Mouse (Mus musculus) MEL (cell line): ENCODE data around the gene Nod1. TPM values are rescaled to one million over a fixed set of nuclear protein-coding genes. Genes with fewer than 3 reads are reported as not detected.

ENCODE experiments used
- DNase-seq: peaks from one replicate; pipeline ENCODE4 v3.0.0; 2011; ENCODE audit warnings: low read depth, low spot score
- H3K27ac ChIP-seq: 2 replicates; pipeline ENCODE4 v1.5.1; 2012; ENCODE audit warnings: low read depth, mild to moderate bottlenecking, control low read depth, low read length, moderate library complexity; ENCODE audit not compliant: control insufficient read depth
- H3K27me3 ChIP-seq, 2 experiments: fragments of 150-350 bp in 1 of 2; sonication (generic) in 1 of 2; 2 replicates each; pipeline ENCODE4 v1.6.1; 2012; ENCODE audit warnings: low read length in 2 of 2, mild to moderate bottlenecking in 2 of 2, improper control_type of control experiment in 1 of 2, moderate library complexity in 1 of 2; ENCODE audit not compliant: insufficient read depth in 2 of 2, control insufficient read depth in 1 of 2
- H3K36me3 ChIP-seq, 2 experiments: 2 replicates each; pipeline ENCODE4 v1.6.1; 2012 to 2014; ENCODE audit warnings: low read length in 2 of 2, improper control_type of control experiment in 1 of 2, inconsistent platforms in 1 of 2, mild to moderate bottlenecking in 1 of 2; ENCODE audit not compliant: insufficient read depth in 2 of 2, control insufficient read depth in 1 of 2
- H3K4me1 ChIP-seq, 2 experiments: fragments of 150-350 bp in 1 of 2; sonication (generic) in 1 of 2; 2 replicates each; pipeline ENCODE4 v1.6.1; 2012; ENCODE audit warnings: low read length in 2 of 2, improper control_type of control experiment in 1 of 2, mild to moderate bottlenecking in 1 of 2; ENCODE audit not compliant: insufficient read depth in 2 of 2, control insufficient read depth in 1 of 2
- H3K4me3 ChIP-seq, 2 experiments: fragments of 150-350 bp in 1 of 2; sonication (generic) in 1 of 2; 2 replicates each; pipeline ENCODE4 v1.5.1; 2012; ENCODE audit warnings: low read depth in 2 of 2, low read length in 2 of 2, mild to moderate bottlenecking in 2 of 2, moderate library complexity in 2 of 2, control low read depth in 1 of 2, improper control_type of control experiment in 1 of 2; ENCODE audit not compliant: control insufficient read depth in 1 of 2, insufficient read depth in 1 of 2
- H3K79me2 ChIP-seq: 2 replicates; pipeline ENCODE4 v1.6.1; 2012; ENCODE audit warnings: mild to moderate bottlenecking, low read length, moderate library complexity; ENCODE audit not compliant: control insufficient read depth, poor library complexity, insufficient read depth
- H3K9ac ChIP-seq: 2 replicates; pipeline ENCODE4 v1.6.1; 2012; ENCODE audit warnings: low read depth, mild to moderate bottlenecking, control low read depth, low read length, moderate library complexity; ENCODE audit not compliant: control insufficient read depth, poor library complexity, severe bottlenecking
- H3K9me3 ChIP-seq: fragments of 150-350 bp; sonication (generic); replicated peaks from 2 replicates; pipeline ENCODE4 v1.6.1; 2012; ENCODE audit warnings: mild to moderate bottlenecking, low read length, improper control_type of control experiment, moderate library complexity; ENCODE audit not compliant: insufficient read depth
- BHLHE40 ChIP-seq: IDR thresholded peaks from 2 replicates; pipeline ENCODE4 v1.6.1; 2012; ENCODE audit warnings: low read depth, mild to moderate bottlenecking, inconsistent platforms, low read length, improper control_type of control experiment, borderline replicate concordance
- CHD2 ChIP-seq: IDR thresholded peaks from 2 replicates; pipeline ENCODE4 v1.6.1; 2011; ENCODE audit warnings: low read length, improper control_type of control experiment
- EP300 ChIP-seq, 2 experiments: IDR thresholded peaks; 2 replicates each; pipeline ENCODE4 v1.6.1; 2011; ENCODE audit warnings: improper control_type of control experiment in 2 of 2, low read length in 2 of 2, low read depth in 1 of 2, mild to moderate bottlenecking in 1 of 2
- GABPA ChIP-seq: IDR thresholded peaks from 2 replicates; pipeline ENCODE4 v1.6.1; 2012; ENCODE audit warnings: low read depth, mild to moderate bottlenecking, inconsistent platforms, low read length, improper control_type of control experiment, moderate library complexity
- GATA1 ChIP-seq: IDR thresholded peaks from 2 replicates; pipeline ENCODE4 v1.6.1; 2011; ENCODE audit warnings: low read depth, low read length, improper control_type of control experiment
- HCFC1 ChIP-seq: IDR thresholded peaks from 2 replicates; pipeline ENCODE4 v1.6.1; 2012; ENCODE audit warnings: low read depth, mild to moderate bottlenecking, inconsistent platforms, low read length, improper control_type of control experiment, moderate library complexity
- JUND ChIP-seq: IDR thresholded peaks from 2 replicates; pipeline ENCODE4 v1.6.1; 2011; ENCODE audit warnings: low read depth, mild to moderate bottlenecking, improper control_type of control experiment, low read length
- KAT2A ChIP-seq: conservative IDR thresholded peaks from 2 replicates; pipeline ENCODE4 v1.6.1; 2012; ENCODE audit warnings: low read depth, low read length, improper control_type of control experiment, inconsistent platforms
- MAZ ChIP-seq: IDR thresholded peaks from 2 replicates; pipeline ENCODE4 v1.6.1; 2012; ENCODE audit warnings: low read depth, mild to moderate bottlenecking, inconsistent platforms, low read length, improper control_type of control experiment
- MXI1 ChIP-seq: IDR thresholded peaks from 2 replicates; pipeline ENCODE4 v1.6.1; 2011; ENCODE audit warnings: mild to moderate bottlenecking, low read depth, low read length, improper control_type of control experiment
- MYB ChIP-seq: IDR thresholded peaks from 2 replicates; pipeline ENCODE4 v1.6.1; 2011; ENCODE audit warnings: mild to moderate bottlenecking, low read depth, low read length, improper control_type of control experiment
- MYC ChIP-seq: IDR thresholded peaks from 2 replicates; pipeline ENCODE4 v1.6.1; 2011; ENCODE audit warnings: low read depth, mild to moderate bottlenecking, low read length, improper control_type of control experiment, moderate library complexity
- NRF1 ChIP-seq: IDR thresholded peaks from 2 replicates; pipeline ENCODE4 v1.6.1; 2014; ENCODE audit warnings: low read depth, mild to moderate bottlenecking, inconsistent platforms, low read length, improper control_type of control experiment, moderate library complexity; ENCODE audit not compliant: poor library complexity, insufficient read depth, severe bottlenecking
- POLR2AphosphoS5 ChIP-seq: IDR thresholded peaks from 2 replicates; pipeline ENCODE4 v1.6.1; 2012; ENCODE audit warnings: low read depth, borderline replicate concordance, mild to moderate bottlenecking, inconsistent platforms, low read length, moderate library complexity, mixed read lengths
- RAD21 ChIP-seq: IDR thresholded peaks from 2 replicates; pipeline ENCODE4 v1.6.1; 2011; ENCODE audit warnings: mild to moderate bottlenecking, low read depth, low read length, improper control_type of control experiment
- RCOR1 ChIP-seq: IDR thresholded peaks from 2 replicates; pipeline ENCODE4 v1.6.1; 2012; ENCODE audit warnings: low read depth, mild to moderate bottlenecking, inconsistent platforms, low read length, improper control_type of control experiment
- SMC3 ChIP-seq: IDR thresholded peaks from 2 replicates; pipeline ENCODE4 v1.6.1; 2011; ENCODE audit warnings: low read depth, low read length, improper control_type of control experiment
- TAL1 ChIP-seq: IDR thresholded peaks from 2 replicates; pipeline ENCODE4 v1.6.1; 2012; ENCODE audit warnings: mild to moderate bottlenecking, inconsistent platforms, low read length, moderate library complexity, mixed read lengths
- TBP ChIP-seq: IDR thresholded peaks from 2 replicates; pipeline ENCODE4 v1.8.0; 2011; ENCODE audit warnings: low read depth, low read length, improper control_type of control experiment
- UBTF ChIP-seq: IDR thresholded peaks from 2 replicates; pipeline ENCODE4 v1.6.1; 2012; ENCODE audit warnings: low read depth, mild to moderate bottlenecking, inconsistent platforms, low read length, improper control_type of control experiment, moderate library complexity, borderline replicate concordance; ENCODE audit not compliant: insufficient read depth
- USF1 ChIP-seq: IDR thresholded peaks from 2 replicates; pipeline ENCODE4 v1.6.1; 2014; ENCODE audit warnings: low read depth, mild to moderate bottlenecking, inconsistent platforms, low read length, improper control_type of control experiment, moderate library complexity
- USF2 ChIP-seq, 2 experiments: IDR thresholded peaks; 2 replicates each; pipeline ENCODE4 v1.6.1; 2011 to 2012; ENCODE audit warnings: improper control_type of control experiment in 2 of 2, low read length in 2 of 2, borderline replicate concordance in 1 of 2, inconsistent platforms in 1 of 2, low read depth in 1 of 2, mild to moderate bottlenecking in 1 of 2; ENCODE audit not compliant: insufficient read depth in 1 of 2
- ZC3H11A ChIP-seq: IDR thresholded peaks from 2 replicates; pipeline ENCODE4 v1.6.1; 2012; ENCODE audit warnings: low read depth, mild to moderate bottlenecking, inconsistent platforms, low read length, improper control_type of control experiment
- ZKSCAN1 ChIP-seq: IDR thresholded peaks from 2 replicates; pipeline ENCODE4 v1.6.1; 2012; ENCODE audit warnings: low read depth, mild to moderate bottlenecking, inconsistent platforms, low read length, improper control_type of control experiment, moderate library complexity
- ZMIZ1 ChIP-seq: IDR thresholded peaks from 2 replicates; pipeline ENCODE4 v1.6.1; 2012; ENCODE audit warnings: low read depth, mild to moderate bottlenecking, inconsistent platforms, low read length, improper control_type of control experiment, moderate library complexity
- polyA plus RNA-seq, 2 experiments: library from polyadenylated mRNA; stranded (reverse) in 1 of 2; unstranded in 1 of 2; fragments of >175 nt in 1 of 2; fragments of >200 nt in 1 of 2; gene quantifications; 2 replicates each; pipeline versions ENCODE4 v1.2.1 to v1.2.4; 2012; ENCODE audit warnings: low replicate concordance in 2 of 2, low read depth in 1 of 2; ENCODE audit not compliant: insufficient read length in 2 of 2, insufficient read depth in 1 of 2, missing spikeins in 1 of 2
- total RNA-seq: library from RNA; depleted of rRNA; stranded (reverse); fragments of 300-350 nt; gene quantifications from 2 replicates; pipeline ENCODE4 v1.2.3, GENCODE M21; 2012

Nod1 gene
- total and polyA plus RNA-seq, 3 experiments, result 0.12 to 0.21 TPM; not detected in 1

GRCm38 (mm10) chr6:54965234-54965633, 7.2 kb downstream of the Nod1 start (continued):
- TF ChIP-seq ZMIZ1, result no peak
- no peak for TF ChIP-seq KAT2A
- TF ChIP-seq EP300 (IDR thresholded peaks at IDR 0.05; ENCODE audit: low read depth in 1 of 2, low read length in 2 of 2), result peak; percentile 28 to 31; a peak in 2 of 4 replicates
- no peak for TF ChIP-seq BHLHE40
- no peak for TF ChIP-seq TAL1
- TF ChIP-seq GATA1, result peak; percentile 37; the same call in 1 of the 2 replicates
- TF ChIP-seq HCFC1, result no peak
- no peak for TF ChIP-seq NRF1
- no peak for TF ChIP-seq GABPA
- TF ChIP-seq MXI1, result no peak
- no peak for TF ChIP-seq SMC3
- TF ChIP-seq CHD2, result no peak
- TF ChIP-seq USF1, result no peak
- peak; percentile 65; the same call in 1 of the 2 replicates for TF ChIP-seq RCOR1
- TF ChIP-seq, all 39 proteins: peak for 5

GRCm38 (mm10) chr6:54964755-54965154, 7.7 kb downstream of the Nod1 start:
- Histone ChIP-seq H3K79me2 (no peaks in the 10 kb centered on the region), H3K9ac (no peak overlapping the region), H3K36me3 (peaks cover 0 to 2% of the 10 kb centered on the region in 2 experiments; a peak in 2 of 4 replicates), H3K27ac (no peak overlapping the region), H3K27me3 (no peaks in the 10 kb centered on the region), H3K4me3 (no peak overlapping the region), H3K4me1 (peaks cover 0 to 4% of the 10 kb centered on the region in 2 experiments; a peak in 1 of 4 replicates), H3K9me3 (no peaks in the 10 kb centered on the region)
- TF ChIP-seq NRF1, result no peak
- no peak for TF ChIP-seq RAD21
- no peak for TF ChIP-seq USF2 (IDR thresholded peaks at IDR 0.05; ENCODE audit: borderline replicate concordance in 1 of 2, insufficient read depth in 1 of 2, low read depth in 1 of 2, low read length in 2 of 2)
- no peak for TF ChIP-seq MAZ
- no peak for TF ChIP-seq KAT2A
- TF ChIP-seq SMC3, result no peak
- no peak for TF ChIP-seq MXI1
- no peak for TF ChIP-seq MYC
- no peak for TF ChIP-seq POLR2AphosphoS5
- TF ChIP-seq UBTF, result no peak
- no peak for TF ChIP-seq MYB
- TF ChIP-seq TBP, result no peak
- TF ChIP-seq ZC3H11A, result no peak
- TF ChIP-seq JUND, result no peak
- TF ChIP-seq ZKSCAN1, result no peak
- TF ChIP-seq RCOR1, result no peak
- TF ChIP-seq TAL1, result no peak
- no peak for DNase-seq
